Mouse (Mus musculus) liver, postnatal 0 days (tissue): Measurements from ENCODE around the gene Ccdc121. TPM values are rescaled to one million over a fixed set of nuclear protein-coding genes. Genes with fewer than 3 reads are reported as not detected.

ENCODE experiments used
- ATAC-seq: fragments of 200-750 bp; cut with Nextera tagmentation; 2 replicates; pipeline ENCODE4 v1.8.0; 2017; ENCODE audit warnings: mild to moderate bottlenecking, moderate library complexity
- DNase-seq: peaks from one replicate; pipeline ENCODE4 v3.0.0-alpha.2; 2016
- H3K27ac ChIP-seq: fragments of 300-500 bp; sonication (generic); 2 replicates; pipeline ENCODE4 v1.5.1; 2014; ENCODE audit warnings: antibody characterized with exemption, moderate library complexity, mild to moderate bottlenecking, low read depth
- H3K27me3 ChIP-seq: fragments of 300-500 bp; sonication (generic); 2 replicates; pipeline ENCODE4 v1.6.1; 2014; ENCODE audit warnings: low read length, control low read depth, mixed read lengths; ENCODE audit not compliant: insufficient read depth
- H3K36me3 ChIP-seq: fragments of 300-500 bp; sonication (generic); replicated peaks from 2 replicates; pipeline ENCODE4 v1.6.1; 2014; ENCODE audit warnings: mild to moderate bottlenecking, control low read depth, low read length, moderate library complexity, mixed read lengths; ENCODE audit not compliant: insufficient read depth
- H3K4me1 ChIP-seq: fragments of 300-500 bp; sonication (generic); 2 replicates; pipeline ENCODE4 v1.6.1; 2014; ENCODE audit warnings: antibody characterized with exemption, mild to moderate bottlenecking, control low read depth; ENCODE audit not compliant: insufficient read depth
- H3K4me2 ChIP-seq: fragments of 300-500 bp; sonication (generic); 2 replicates; pipeline ENCODE4 v1.6.1; 2014; ENCODE audit warnings: low read depth, mild to moderate bottlenecking, low read length, moderate library complexity, mixed read lengths
- H3K4me3 ChIP-seq: fragments of 300-500 bp; sonication (generic); 2 replicates; pipeline ENCODE4 v1.5.1; 2014; ENCODE audit warnings: low read depth, low read length
- H3K9ac ChIP-seq: fragments of 300-500 bp; sonication (generic); replicated peaks from 2 replicates; pipeline ENCODE4 v1.6.1; 2014; ENCODE audit warnings: mild to moderate bottlenecking, moderate library complexity
- H3K9me3 ChIP-seq: fragments of 300-500 bp; sonication (generic); 2 replicates; pipeline ENCODE4 v1.6.1; 2016; ENCODE audit warnings: mild to moderate bottlenecking, control low read depth, low read length, mixed read lengths
- CTCF ChIP-seq: sonication (generic); IDR thresholded peaks from 2 replicates; pipeline ENCODE4 v1.5.1; 2016; ENCODE audit warnings: antibody characterized with exemption, low read depth
- EP300 ChIP-seq: IDR thresholded peaks from 2 replicates; pipeline ENCODE4 v1.6.1; 2016; ENCODE audit warnings: antibody characterized with exemption, low read depth, mild to moderate bottlenecking
- WGBS: fragments of 180-500 bp; shearing (Covaris S2); extraction: QIAGEN DNeasy Blood & Tissue Kit; methylation state at CpG from one replicate; pipeline ENCODE4 v1.1.7; 2014; ENCODE audit not compliant: insufficient replicate concordance; 5-methylcytosine and 5-hydroxymethylcytosine counted together
- polyA plus RNA-seq: library from polyadenylated mRNA; unstranded; fragments of >200 nt; fragmentation: Nextera tagmentation; extraction: Ambion mirVana; gene quantifications from 2 replicates; pipeline ENCODE4 v1.2.1, GENCODE M21; 2015

The Ccdc121 gene
- polyA plus RNA-seq, result not detected in 2 replicates

GRCm38 (mm10) chr1:181511307-181511706, at the start of gene Ccdc121:
Gene Ccdc121, minus strand, starts transcription at chr1:181511451.
- ATAC-seq (no peak), DNase-seq (no peak)
- Histone ChIP-seq H3K4me1 (no peaks in the 10 kb centered on the region), H3K4me3 (no peak within 1 kb of the TSS), H3K27ac (no peak within 1 kb of the TSS), H3K9ac (no peak within 1 kb of the TSS), H3K36me3 (no peaks in the 10 kb centered on the region), H3K27me3 (no peaks in the 10 kb centered on the region), H3K9me3 (no peaks in the 10 kb centered on the region), H3K4me2 (no peak within 1 kb of the TSS)
- peak; percentile 40 for TF ChIP-seq CTCF
- no peak for TF ChIP-seq EP300
- WGBS, result 51% methylated on average over 4 of the region's 4 CpGs

DNA sequence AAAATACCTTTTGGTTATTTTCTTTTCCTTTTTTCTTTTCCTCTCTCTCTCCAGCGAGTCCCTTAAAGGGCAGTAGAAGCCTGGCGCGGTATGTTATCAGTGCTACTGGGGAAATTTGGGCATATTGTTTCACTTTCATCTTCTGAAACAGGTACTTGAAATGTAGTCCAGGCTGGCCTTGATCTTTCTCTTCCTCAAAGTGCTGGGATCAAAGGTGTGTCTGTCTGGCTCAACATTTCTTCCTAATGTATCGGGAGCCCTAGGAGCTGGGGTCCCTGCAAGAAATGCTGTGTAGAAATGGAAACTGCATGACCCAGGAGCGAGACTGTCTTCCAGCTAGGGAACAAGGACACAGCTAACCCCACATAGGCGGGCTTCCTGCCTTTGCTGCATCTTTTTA, 49.1 kb upstream of the Ccdc121 start:
- no peak for ATAC-seq
- no peaks in the 10 kb centered on the region for H3K36me3 ChIP-seq
- H3K9me3 ChIP-seq, result no peaks in the 10 kb centered on the region
- H3K9ac ChIP-seq, result no peak overlapping the region
- H3K4me1 ChIP-seq, result no peaks in the 10 kb centered on the region
- DNase-seq, result no peak
- H3K27me3 ChIP-seq, result no peaks in the 10 kb centered on the region
- H3K4me3 ChIP-seq, result no peak overlapping the region
- H3K27ac ChIP-seq, result no peak overlapping the region
- TF ChIP-seq CTCF (no peak), EP300 (no peak)
- H3K4me2 ChIP-seq, result no peak overlapping the region
- 76% methylated on average over 6 of the region's 6 CpGs for WGBS

DNA sequence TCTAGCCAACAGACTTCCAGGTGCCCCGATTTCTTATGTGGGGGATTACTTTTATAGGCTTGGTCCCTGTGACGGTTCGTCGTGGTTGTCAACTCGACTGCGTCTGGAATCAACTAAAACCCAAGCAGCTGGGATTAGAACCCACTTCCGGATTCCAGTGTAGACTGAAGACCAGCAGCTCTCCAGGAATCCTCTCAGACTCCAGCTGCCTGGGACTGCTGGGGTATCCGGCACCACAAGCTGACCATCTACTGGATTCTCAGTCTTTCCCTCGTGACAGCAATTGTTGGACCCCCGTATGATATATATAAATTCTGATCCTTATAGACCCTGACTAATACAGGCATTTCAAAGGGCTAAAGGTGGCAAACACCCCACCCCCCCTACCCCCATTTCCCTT, 48.4 kb upstream of the Ccdc121 start:
- no peaks in the 10 kb centered on the region for H3K27me3 ChIP-seq
- 80% methylated on average over 10 of the region's 10 CpGs for WGBS
- no peak overlapping the region for H3K4me3 ChIP-seq

DNA sequence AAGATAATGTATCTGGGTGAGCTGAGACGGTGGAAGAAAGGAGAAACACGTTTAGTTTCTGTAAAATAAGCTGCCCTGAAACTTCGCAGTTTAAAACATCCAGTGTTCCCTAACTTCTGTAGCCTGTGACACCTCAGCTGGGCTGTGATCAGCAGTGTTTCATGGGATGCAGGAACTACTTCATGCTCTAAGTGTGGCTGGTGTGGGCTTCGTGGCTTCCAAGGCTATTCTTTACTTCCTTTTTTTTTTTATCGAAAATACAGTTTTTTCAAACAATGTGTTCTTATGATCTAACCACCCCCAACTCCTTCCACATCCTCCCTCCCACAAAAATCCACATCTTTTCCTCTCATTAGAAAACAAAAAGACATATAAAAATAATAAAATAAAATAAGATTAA, 44.2 kb upstream of the Ccdc121 start:
- TF ChIP-seq CTCF (no peak), EP300 (no peak)
- Histone ChIP-seq H3K4me1 (peaks cover 3% of the 10 kb centered on the region; the same call in 1 of the 2 replicates), H3K9ac (no peak overlapping the region), H3K27me3 (no peaks in the 10 kb centered on the region), H3K4me2 (no peak overlapping the region), H3K4me3 (no peak overlapping the region), H3K27ac (no peak overlapping the region), H3K36me3 (no peaks in the 10 kb centered on the region), H3K9me3 (no peaks in the 10 kb centered on the region)
- WGBS, result 32% methylated on average over 5 of the region's 5 CpGs
- DNase-seq (no peak), ATAC-seq (no peak)

More for the DNA sequence above, 48.4 kb upstream of the Ccdc121 start:
- Histone ChIP-seq H3K4me2 (no peak overlapping the region), H3K9ac (no peak overlapping the region), H3K27ac (no peak overlapping the region), H3K9me3 (no peaks in the 10 kb centered on the region), H3K4me1 (no peaks in the 10 kb centered on the region), H3K36me3 (no peaks in the 10 kb centered on the region)
- TF ChIP-seq CTCF (no peak), EP300 (no peak)
- DNase-seq, result no peak
- ATAC-seq, result no peak

DNA sequence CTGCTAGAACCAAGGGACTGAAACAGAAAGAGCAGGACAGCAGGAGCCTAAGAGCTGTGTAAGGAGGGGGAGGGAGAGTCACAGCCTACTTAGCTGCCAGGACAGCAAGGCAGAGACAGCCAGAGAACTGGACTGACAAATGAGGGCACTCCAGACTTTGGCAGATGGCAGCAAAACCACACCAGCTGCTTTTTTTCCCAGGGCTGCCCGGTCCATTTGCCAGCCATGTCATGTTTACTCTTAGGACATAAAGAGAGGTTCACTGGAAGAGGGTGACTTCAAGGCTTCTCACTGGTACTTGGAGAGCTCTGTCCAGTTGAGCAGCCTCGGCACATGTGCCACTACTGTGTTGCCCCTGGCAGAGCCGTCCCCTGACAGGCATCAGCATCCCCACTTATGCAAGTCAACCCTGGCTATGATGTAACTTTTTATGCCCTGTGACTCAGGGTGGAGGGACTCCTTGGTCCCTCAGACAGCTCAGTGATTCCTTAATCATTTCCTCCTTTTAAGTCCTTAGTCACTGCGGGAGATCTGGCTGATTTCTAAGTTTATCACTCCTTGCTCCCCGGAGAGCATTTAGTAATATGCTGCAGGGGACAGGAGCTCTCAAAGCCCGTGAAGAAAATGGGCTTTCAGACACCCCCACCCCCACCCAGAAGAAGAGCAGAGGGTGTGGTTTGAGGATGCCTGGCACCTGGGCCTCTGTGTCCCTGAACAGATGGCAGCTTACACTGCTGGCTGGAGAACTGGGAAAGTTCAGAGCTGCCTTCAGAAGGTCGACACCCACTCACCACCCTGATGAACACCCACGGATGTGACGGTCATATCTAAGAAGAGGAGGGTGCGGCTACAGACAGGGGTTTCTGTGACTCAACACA, 41.5 kb upstream of the Ccdc121 start:
- no peaks in the 10 kb centered on the region for H3K27me3 ChIP-seq
- H3K36me3 ChIP-seq, result no peaks in the 10 kb centered on the region
- H3K9ac ChIP-seq, result no peak overlapping the region
- H3K4me3 ChIP-seq, result no peak overlapping the region
- H3K4me1 ChIP-seq, result peaks cover 3% of the 10 kb centered on the region; the same call in 1 of the 2 replicates
- TF ChIP-seq CTCF, result no peak
- no peak for TF ChIP-seq EP300
- no peak overlapping the region for H3K4me2 ChIP-seq
- WGBS, result 29% methylated on average over 10 of the region's 10 CpGs
- no peak overlapping the region for H3K27ac ChIP-seq
- no peaks in the 10 kb centered on the region for H3K9me3 ChIP-seq
- DNase-seq (no peak), ATAC-seq (no peak)

GRCm38 (mm10) chr1:181550826-181551225, 39.6 kb upstream of the Ccdc121 start:
- H3K27ac ChIP-seq, result no peak overlapping the region
- WGBS, result 37% methylated on average over 5 of the region's 5 CpGs
- DNase-seq, result no peak

More at GRCm38 (mm10) chr1:181550826-181551225, 39.6 kb upstream of the Ccdc121 start:
- Histone ChIP-seq H3K27me3 (no peaks in the 10 kb centered on the region), H3K9ac (no peak overlapping the region), H3K9me3 (no peaks in the 10 kb centered on the region), H3K4me1 (peaks cover 3% of the 10 kb centered on the region; the same call in 1 of the 2 replicates), H3K36me3 (no peaks in the 10 kb centered on the region), H3K4me2 (no peak overlapping the region), H3K4me3 (no peak overlapping the region)
- no peak for ATAC-seq
- TF ChIP-seq EP300 (no peak), CTCF (no peak)
